Mouse (Mus musculus): ENCODE data around the gene Rai1.

GRCm38 (mm10) chr11:60058441-60058840 lies 46.4 kb upstream of the Rai1 start:
- TF ChIP-seq CTCF (IDR thresholded peaks at IDR 0.05; ENCODE audit: low read depth, low read length): no peak
- TF ChIP-seq POLR2A (IDR thresholded peaks at IDR 0.05; ENCODE audit: extremely low read depth, insufficient read depth, low read length): no peak
